Mouse (Mus musculus) cerebellum, adult 2 months (tissue): ENCODE results near the gene Mdn1.

Experiments
- CTCF ChIP-seq: fragments of 200-500 bp; IDR thresholded peaks from 2 replicates; pipeline ENCODE4 v1.5.1; 2011; ENCODE audit warnings: low read depth, mild to moderate bottlenecking, control low read depth, low read length, moderate library complexity, borderline replicate concordance; ENCODE audit not compliant: insufficient read depth
- POLR2A ChIP-seq: fragments of 200-500 bp; IDR thresholded peaks from 2 replicates; pipeline ENCODE4 v1.6.1; 2011; ENCODE audit warnings: low read length, control low read depth, borderline replicate concordance; ENCODE audit not compliant: insufficient read depth

GRCm38 (mm10) chr4:32683061-32683582 is 26.2 kb downstream of the Mdn1 start:
- TF ChIP-seq POLR2A (no peak), CTCF (no peak)
